12 mouse cellular contexts compared by ENCODE assay signal in the genomic region with DNA sequence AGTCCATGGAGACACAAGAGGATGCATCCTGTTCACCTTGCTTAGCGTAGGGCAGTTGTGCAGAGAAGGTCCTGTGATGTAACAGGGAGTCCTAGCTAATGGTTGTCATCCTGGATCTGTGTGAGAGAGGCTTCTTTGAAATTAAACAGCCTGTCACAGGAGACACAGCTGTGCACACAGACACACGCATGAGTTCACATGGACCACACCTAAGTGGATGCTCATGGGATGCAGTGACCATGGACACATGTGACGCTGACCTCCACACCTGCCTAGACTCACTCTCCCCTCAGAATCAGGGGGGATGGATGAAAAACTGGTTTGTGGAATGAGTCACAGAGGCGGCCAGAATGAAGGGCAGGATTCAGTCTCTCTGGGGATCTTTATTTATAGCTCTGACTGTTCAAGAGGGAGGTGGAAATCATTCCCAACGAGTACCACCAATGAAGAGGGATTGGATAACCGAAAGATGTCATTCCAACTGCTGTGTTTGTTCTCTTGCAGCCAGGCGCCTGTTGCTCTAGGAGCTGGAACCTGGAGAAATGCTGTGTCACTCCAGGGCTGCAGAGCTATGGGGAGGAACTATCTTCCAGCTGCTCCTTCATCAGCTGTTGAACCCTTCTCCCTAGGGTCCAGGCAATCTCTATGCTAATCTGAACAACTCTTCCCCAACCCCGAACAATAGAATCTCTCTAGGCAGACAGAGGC. TPM values are rescaled to one million over a fixed set of nuclear protein-coding genes. Genes with fewer than 3 reads are reported as not detected.
DNase-seq lines count a peak whose midpoint lies in the region; ATAC-seq and TF ChIP-seq lines count a peak whose summit lies in the region.
"Had no signal": no experiment of that assay in that cellular context is flagged by ENCODE, and none has a peak within 500 bp of the region (broad histone marks: within the 10 kb centered on the region; RNA-seq: fewer than 3 reads in every experiment).

No protein-coding gene starts in this region.

- no peak overlapping the region for H3K4me3 ChIP-seq in heart, embryonic 14.5 days (ENCODE audit: control insufficient read depth in 1 of 2, insufficient read depth in 1 of 2, low read depth in 1 of 2, low read length in 2 of 2)
- H3K4me3 ChIP-seq in liver, postnatal 0 days (ENCODE audit: low read depth, low read length): no peak overlapping the region
- no peak overlapping the region for H3K4me3 ChIP-seq in liver, embryonic 11.5 days (ENCODE audit: low read depth, low read length)
- H3K4me3 ChIP-seq in C2C12 (ENCODE audit: insufficient read depth, poor library complexity, severe bottlenecking): no peak overlapping the region
- no peak overlapping the region for H3K4me3 ChIP-seq in hindbrain, embryonic 13.5 days
- H3K4me3 ChIP-seq: kidney, embryonic 15.5 days; liver, embryonic 15.5 days had no signal

- H3K9me3 ChIP-seq in heart, embryonic 14.5 days (ENCODE audit: control insufficient read depth, low read length): no peaks in the 10 kb centered on the region
- no peaks in the 10 kb centered on the region for H3K9me3 ChIP-seq in liver, postnatal 0 days (ENCODE audit: low read length)
- H3K9me3 ChIP-seq in liver, embryonic 11.5 days (ENCODE audit: control insufficient read depth, low read length): no peaks in the 10 kb centered on the region
- no peaks in the 10 kb centered on the region for H3K9me3 ChIP-seq in hindbrain, embryonic 13.5 days
- H3K9me3 ChIP-seq: kidney, embryonic 15.5 days; liver, embryonic 15.5 days had no signal

- no peaks in the 10 kb centered on the region for H3K79me2 ChIP-seq in C2C12 (ENCODE audit: control insufficient read depth, insufficient read depth)

- no peak for TF ChIP-seq CTCF in liver, postnatal 0 days (IDR thresholded peaks at IDR 0.05; ENCODE audit: low read depth)
- no peak for TF ChIP-seq CTCF in C2C12 (IDR thresholded peaks at IDR 0.05; ENCODE audit: control insufficient read depth, insufficient read depth, insufficient read length)

- H3K27me3 ChIP-seq in heart, embryonic 14.5 days (ENCODE audit: control insufficient read depth, insufficient read depth, low read length): no peaks in the 10 kb centered on the region
- no peaks in the 10 kb centered on the region for H3K27me3 ChIP-seq in liver, postnatal 0 days (ENCODE audit: insufficient read depth, low read length)
- H3K27me3 ChIP-seq in liver, embryonic 11.5 days (replicated peaks; ENCODE audit: control insufficient read depth, insufficient read depth, low read length): no peaks in the 10 kb centered on the region
- H3K27me3 ChIP-seq in C2C12 (ENCODE audit: control insufficient read depth, insufficient read depth, insufficient read length): no peaks in the 10 kb centered on the region
- no peaks in the 10 kb centered on the region for H3K27me3 ChIP-seq in hindbrain, embryonic 13.5 days
- H3K27me3 ChIP-seq: CH12.LX; kidney, embryonic 15.5 days; liver, embryonic 15.5 days had no signal

- intact Hi-C loops in heart, postnatal 36 days (cut with DNase I): no loop called here

- 49% methylated on average over 8 of the region's 8 CpGs for WGBS in heart, embryonic 14.5 days
- 57% methylated on average over 8 of the region's 8 CpGs for WGBS in liver, postnatal 0 days (ENCODE audit: insufficient replicate concordance)
- WGBS in liver, embryonic 11.5 days: 69% methylated on average over 8 of the region's 8 CpGs
- WGBS in hindbrain, embryonic 13.5 days: 72% methylated on average over 8 of the region's 8 CpGs

- no peaks in the 10 kb centered on the region for H3K79me3 ChIP-seq in C2C12 (ENCODE audit: low read depth)

- TF ChIP-seq EP300 in liver, postnatal 0 days (IDR thresholded peaks at IDR 0.05; ENCODE audit: low read depth): no peak

- no peak overlapping the region for H3ac ChIP-seq in C2C12 (ENCODE audit: control insufficient read depth, insufficient read length, low read depth)

- no peak overlapping the region for H3K9ac ChIP-seq in heart, embryonic 14.5 days (ENCODE audit: low read length)
- H3K9ac ChIP-seq in liver, postnatal 0 days (replicated peaks): no peak overlapping the region
- H3K9ac ChIP-seq in liver, embryonic 11.5 days (ENCODE audit: low read depth, low read length): no peak overlapping the region
- H3K9ac ChIP-seq in hindbrain, embryonic 13.5 days: no peak overlapping the region
- H3K9ac ChIP-seq: kidney, embryonic 15.5 days; liver, embryonic 15.5 days had no signal

- H3K27ac ChIP-seq in heart, embryonic 14.5 days (replicated peaks in 1 of 2; ENCODE audit: control insufficient read depth in 1 of 2, insufficient read depth in 1 of 2, low read depth in 2 of 2, low read length in 2 of 2): peak overlapping the region; percentile 49 to 57; a peak in 3 of 4 replicates
- no peak overlapping the region for H3K27ac ChIP-seq in liver, postnatal 0 days (ENCODE audit: low read depth)
- H3K27ac ChIP-seq in liver, embryonic 11.5 days (ENCODE audit: low read depth, low read length): no peak overlapping the region
- no peak overlapping the region for H3K27ac ChIP-seq in hindbrain, embryonic 13.5 days
- H3K27ac ChIP-seq: kidney, embryonic 15.5 days; liver, embryonic 15.5 days had no signal

- H3K36me3 ChIP-seq in heart, embryonic 14.5 days (ENCODE audit: control insufficient read depth, insufficient read depth, low read length): no peaks in the 10 kb centered on the region
- no peaks in the 10 kb centered on the region for H3K36me3 ChIP-seq in liver, postnatal 0 days (replicated peaks; ENCODE audit: insufficient read depth, low read length)
- H3K36me3 ChIP-seq in liver, embryonic 11.5 days (ENCODE audit: control insufficient read depth, insufficient read depth, low read length): no peaks in the 10 kb centered on the region
- H3K36me3 ChIP-seq in C2C12 (ENCODE audit: control insufficient read depth, insufficient read depth): no peaks in the 10 kb centered on the region
- no peaks in the 10 kb centered on the region for H3K36me3 ChIP-seq in hindbrain, embryonic 13.5 days
- H3K36me3 ChIP-seq: kidney, embryonic 15.5 days; liver, embryonic 15.5 days had no signal

- ATAC-seq in heart, embryonic 14.5 days (ENCODE audit: insufficient number of reproducible peaks, insufficient read depth, low FRiP score, low read depth): no peak
- ATAC-seq in liver, postnatal 0 days: no peak
- no peak for ATAC-seq in liver, embryonic 11.5 days (replicated peaks; ENCODE audit: low FRiP score)
- peak; percentile 43; the same call in 1 of the 2 replicates for ATAC-seq in hindbrain, embryonic 13.5 days (ENCODE audit: low FRiP score)

- no peak overlapping the region for H3K4me2 ChIP-seq in heart, embryonic 14.5 days (ENCODE audit: low read length)
- H3K4me2 ChIP-seq in liver, postnatal 0 days (ENCODE audit: low read depth, low read length): peak overlapping the region; percentile 32; the same call in 1 of the 2 replicates
- no peak overlapping the region for H3K4me2 ChIP-seq in liver, embryonic 11.5 days
- H3K4me2 ChIP-seq in hindbrain, embryonic 13.5 days: no peak overlapping the region
- H3K4me2 ChIP-seq: kidney, embryonic 15.5 days; liver, embryonic 15.5 days had no signal

- no peak for DNase-seq in heart, postnatal 36 days
- DNase-seq in liver, postnatal 0 days: no peak
- DNase-seq in liver, embryonic 11.5 days (ENCODE audit: low spot score): no peak
- no peak for DNase-seq in cerebellum, adult 18-20 months
- DNase-seq: cerebellum, adult 8-10 months had no signal

- H3K4me1 ChIP-seq in heart, embryonic 14.5 days (ENCODE audit: control insufficient read depth in 2 of 2, insufficient read depth in 2 of 2, low read length in 2 of 2): peaks cover 12 to 15% of the 10 kb centered on the region in 2 experiments
- H3K4me1 ChIP-seq in liver, postnatal 0 days (ENCODE audit: insufficient read depth): no peaks in the 10 kb centered on the region
- no peaks in the 10 kb centered on the region for H3K4me1 ChIP-seq in liver, embryonic 11.5 days (replicated peaks; ENCODE audit: control insufficient read depth, insufficient read depth, low read length)
- peaks cover 5% of the 10 kb centered on the region; the same call in 1 of the 2 replicates for H3K4me1 ChIP-seq in hindbrain, embryonic 13.5 days (replicated peaks)
- H3K4me1 ChIP-seq: kidney, embryonic 15.5 days had no signal

TF ChIP-seq in C2C12, 6 proteins besides CTCF, POLR2A, EP300 and RAD21:
- TF ChIP-seq CEBPB (IDR thresholded peaks at IDR 0.05; ENCODE audit: low read depth): no peak
- TF ChIP-seq MYOD1 (IDR thresholded peaks at IDR 0.05; ENCODE audit: control insufficient read depth, insufficient read length, low read depth): peak; percentile 75

RNA-seq across cellular contexts. Expression of a gene that starts 11.6 kb away (rescaled TPM):
- 3.4 and 4.0 TPM in 2 replicates for polyA plus RNA-seq in heart, embryonic 14.5 days (2014; fragmentation: Nextera tagmentation; extraction: Ambion mirVana)
- total RNA-seq in heart, postnatal 36 days (2021): 10 to 100 TPM; 47.8 to 52.2 TPM
- 6.4 and 6.6 TPM in 2 replicates for polyA plus RNA-seq in liver, postnatal 0 days (2015; fragmentation: Nextera tagmentation; extraction: Ambion mirVana)
- polyA plus RNA-seq in liver, embryonic 11.5 days (2014; fragmentation: Nextera tagmentation; extraction: Ambion mirVana): 0.55 and 1.0 TPM in 2 replicates
- 2.7 TPM for polyA plus RNA-seq in C2C12 (2012; fragmentation: generic; extraction: Trizol)
- 4.4 and 4.7 TPM in 2 replicates for polyA plus RNA-seq in hindbrain, embryonic 13.5 days (2015; fragmentation: Nextera tagmentation; extraction: Ambion mirVana)
- total RNA-seq: CH12.LX; granulocyte monocyte progenitor cell, adult 5-6 weeks had no signal

Comparison
In these comparisons a context has a peak if more than half of its experiments do, and no peak if none do; other contexts are left out.
1. H3K27ac ChIP-seq: peak in heart, embryonic 14.5 days (2 of 2); none in liver, postnatal 0 days (single experiment), liver, embryonic 11.5 days (single experiment) and hindbrain, embryonic 13.5 days (single experiment).